Mouse (Mus musculus): ENCODE results near the gene Zfp653. TPM values are rescaled to one million over a fixed set of nuclear protein-coding genes. Genes with fewer than 3 reads are reported as not detected.

The Zfp653 gene
- total RNA-seq, 1 experiment from 2014 or later: 7.9 TPM

- no peak for ATAC-seq (replicated peaks; ENCODE audit: low read depth, poor library complexity, severe bottlenecking)
Measured at GRCm38 (mm10) chr9:22037826-22038225, 33.4 kb downstream of the Zfp653 start.

- ATAC-seq (replicated peaks; ENCODE audit: low read depth, poor library complexity, severe bottlenecking): no peak
Measured at GRCm38 (mm10) chr9:22035300-22036044, 35.7 kb downstream of the Zfp653 start.

- ATAC-seq (replicated peaks; ENCODE audit: low read depth, poor library complexity, severe bottlenecking): no peak
Measured at GRCm38 (mm10) chr9:22030386-22030785, 40.8 kb downstream of the Zfp653 start.

- no peak for ATAC-seq (replicated peaks; ENCODE audit: low read depth, poor library complexity, severe bottlenecking)
Measured at GRCm38 (mm10) chr9:22028467-22028866, 42.7 kb downstream of the Zfp653 start.

GRCm38 (mm10) chr9:22024592-22024991, 46.6 kb downstream of the Zfp653 start:
- ATAC-seq (replicated peaks; ENCODE audit: low read depth, poor library complexity, severe bottlenecking): no peak

- ATAC-seq (replicated peaks; ENCODE audit: low read depth, poor library complexity, severe bottlenecking): no peak
Measured at GRCm38 (mm10) chr9:22017208-22017825, 53.9 kb downstream of the Zfp653 start.

- no peak for ATAC-seq (replicated peaks; ENCODE audit: low read depth, poor library complexity, severe bottlenecking)
Measured at GRCm38 (mm10) chr9:22016245-22016644, 54.9 kb downstream of the Zfp653 start.

GRCm38 (mm10) chr9:22012731-22013130, 58.4 kb downstream of the Zfp653 start:
- no peak for ATAC-seq (replicated peaks; ENCODE audit: low read depth, poor library complexity, severe bottlenecking)

GRCm38 (mm10) chr9:22011055-22011454, 60.1 kb downstream of the Zfp653 start:
- ATAC-seq (replicated peaks; ENCODE audit: low read depth, poor library complexity, severe bottlenecking): no peak

Other genes starting within 250 kb of the Zfp653 start
- not detected in 2 replicates for gene Angptl8, start 235.9 kb downstream of the Zfp653 start, total RNA-seq (2017)
- 1.8 and 2.7 TPM in 2 replicates for gene Dock6, start 218.7 kb downstream of the Zfp653 start, total RNA-seq (2017)
- gene Rab3d, start 153.2 kb downstream of the Zfp653 start, total RNA-seq (2017): 12.5 and 17.1 TPM in 2 replicates
- gene Ccdc159, start 143.9 kb downstream of the Zfp653 start, total RNA-seq (2017): not detected in 2 replicates
- gene Tmem205, start 143.8 kb downstream of the Zfp653 start, total RNA-seq (2017): 12.1 and 14.1 TPM in 2 replicates
- gene Plppr2, start 134.3 kb downstream of the Zfp653 start, total RNA-seq (2017): 0.09 TPM in 1 of 2 replicates, not detected in the other
- 3.7 and 6.9 TPM in 2 replicates for gene Swsap1, start 115.6 kb downstream of the Zfp653 start, total RNA-seq (2017)
- 11.0 and 22.8 TPM in 2 replicates for gene Epor, start 107.9 kb downstream of the Zfp653 start, total RNA-seq (2017)
- gene Rgl3, start 81.9 kb downstream of the Zfp653 start, total RNA-seq (2017): not detected in 2 replicates
- not detected in 2 replicates for gene Ccdc151, start 68.7 kb downstream of the Zfp653 start, total RNA-seq (2017)
- 117 and 121 TPM in 2 replicates for gene Prkcsh, start 68.6 kb downstream of the Zfp653 start, total RNA-seq (2017)
- not detected in 2 replicates for gene Elavl3, start 19.4 kb downstream of the Zfp653 start, total RNA-seq (2017)
- not detected in 2 replicates for gene Gm49318, start 117 bp downstream of the Zfp653 start, total RNA-seq (2017)
- gene Ecsit, start 14.1 kb upstream of the Zfp653 start, total RNA-seq (2017): 16.6 and 23.6 TPM in 2 replicates
- not detected in 2 replicates for gene Cnn1, start 27.8 kb upstream of the Zfp653 start, total RNA-seq (2017)
- 35.3 and 38.1 TPM in 2 replicates for gene Elof1, start 45.8 kb upstream of the Zfp653 start, total RNA-seq (2017)
- gene Acp5, start 64.3 kb upstream of the Zfp653 start, total RNA-seq (2017): 1.4 and 3.8 TPM in 2 replicates
- gene Pigyl, start 85.5 kb upstream of the Zfp653 start, total RNA-seq (2017): 16.3 and 34.4 TPM in 2 replicates
- not detected in 2 replicates for gene Zfp872, start 116.7 kb upstream of the Zfp653 start, total RNA-seq (2017)
- gene Zfp809, start 154.3 kb upstream of the Zfp653 start, total RNA-seq (2017): 38.4 and 41.9 TPM in 2 replicates
- 10.6 and 14.0 TPM in 2 replicates for gene Zfp599, start 188.5 kb upstream of the Zfp653 start, total RNA-seq (2017)
- 13.1 and 20.7 TPM in 2 replicates for gene Zfp810, start 236.3 kb upstream of the Zfp653 start, total RNA-seq (2017)

All from common myeloid progenitor, adult 5-6 weeks (primary cell).